Mouse (Mus musculus) gonadal fat pad, adult 2 months (tissue): Measurements from ENCODE around the gene Nlgn1. TPM values are rescaled to one million over a fixed set of nuclear protein-coding genes. Genes with fewer than 3 reads are reported as not detected.

Source experiments
- DNase-seq: peaks from one replicate; pipeline ENCODE4 v3.0.0-alpha.2; 2012; ENCODE audit warnings: low read depth
- polyA plus RNA-seq: library from polyadenylated mRNA; depleted of rRNA; stranded (reverse); fragments of >200 nt; gene quantifications from 2 replicates; pipeline ENCODE4 v1.2.3, GENCODE M21; 2012

Gene Nlgn1
- polyA plus RNA-seq, 1 experiment: 0.45 TPM

- no peak for DNase-seq
Observed at GRCm38 (mm10) chr3:26201410-26201809, 130.8 kb downstream of the Nlgn1 start.

DNA sequence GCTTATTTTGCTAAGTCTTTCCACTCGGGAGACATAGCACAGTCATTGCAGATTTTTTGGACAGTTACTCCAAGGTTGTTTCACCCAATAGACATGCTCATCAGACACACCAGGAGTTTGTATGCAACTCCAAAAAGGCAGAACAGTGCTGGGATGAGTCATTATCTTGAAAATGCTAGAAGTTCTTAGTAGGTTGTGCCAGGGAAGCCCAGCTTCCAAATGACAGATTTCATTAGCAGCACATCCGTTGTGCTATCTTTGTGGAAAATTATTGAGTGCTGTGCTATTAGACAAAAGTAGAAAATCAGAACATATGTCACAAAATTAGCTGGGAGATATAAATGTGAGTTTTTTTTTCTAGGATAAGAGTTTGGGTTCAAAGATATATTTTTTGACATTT is 137.3 kb downstream of the Nlgn1 start:
- DNase-seq: no peak

DNA sequence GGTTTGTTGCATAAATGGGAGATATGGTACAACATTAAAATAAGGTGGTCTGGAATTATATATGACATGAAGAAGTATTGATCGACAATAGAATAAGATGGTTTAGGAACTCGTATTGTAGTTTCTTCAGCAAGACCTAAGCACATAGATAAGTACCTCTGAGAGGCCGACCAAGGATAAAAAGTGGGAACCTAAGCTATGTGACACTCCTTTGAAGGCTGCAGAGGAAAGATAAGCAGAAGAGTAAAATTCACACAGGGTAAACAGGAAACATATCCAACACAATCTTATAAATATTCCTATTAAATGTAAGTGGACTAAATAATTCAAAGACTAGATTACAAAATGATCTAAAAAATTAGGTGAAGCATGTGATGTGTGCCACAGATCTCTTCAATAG is 151.2 kb downstream of the Nlgn1 start:
- no peak for DNase-seq

- DNase-seq: no peak
Observed at GRCm38 (mm10) chr3:26175371-26175770, 156.9 kb downstream of the Nlgn1 start.

GRCm38 (mm10) chr3:26174257-26174656 is 158.0 kb downstream of the Nlgn1 start:
- DNase-seq: no peak

GRCm38 (mm10) chr3:26173613-26174012 is 158.6 kb downstream of the Nlgn1 start:
- DNase-seq: no peak

DNA sequence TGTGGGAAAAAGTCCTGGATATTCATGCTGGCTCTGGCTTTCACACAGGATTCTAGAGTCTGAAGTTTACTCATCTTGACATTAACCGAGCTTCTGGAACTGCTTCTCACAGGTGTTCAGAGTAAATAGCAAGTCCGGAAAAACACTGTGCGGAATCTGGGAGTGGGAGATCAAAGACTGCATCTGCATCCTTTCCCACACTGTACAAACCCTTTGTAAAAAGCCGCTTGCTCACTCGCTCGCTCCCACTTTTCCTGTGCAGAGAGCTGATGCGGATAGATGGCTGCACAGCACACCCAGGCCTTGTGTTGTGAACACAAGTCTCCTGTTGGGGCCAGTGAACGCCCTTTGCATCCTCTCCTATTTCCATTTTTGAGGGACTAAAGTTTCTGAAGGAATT is 165.5 kb downstream of the Nlgn1 start:
- DNase-seq: no peak

GRCm38 (mm10) chr3:26153782-26154181 is 178.5 kb downstream of the Nlgn1 start:
- DNase-seq: no peak

- DNase-seq: no peak
Observed at GRCm38 (mm10) chr3:26153036-26153741, 179.1 kb downstream of the Nlgn1 start.

DNA sequence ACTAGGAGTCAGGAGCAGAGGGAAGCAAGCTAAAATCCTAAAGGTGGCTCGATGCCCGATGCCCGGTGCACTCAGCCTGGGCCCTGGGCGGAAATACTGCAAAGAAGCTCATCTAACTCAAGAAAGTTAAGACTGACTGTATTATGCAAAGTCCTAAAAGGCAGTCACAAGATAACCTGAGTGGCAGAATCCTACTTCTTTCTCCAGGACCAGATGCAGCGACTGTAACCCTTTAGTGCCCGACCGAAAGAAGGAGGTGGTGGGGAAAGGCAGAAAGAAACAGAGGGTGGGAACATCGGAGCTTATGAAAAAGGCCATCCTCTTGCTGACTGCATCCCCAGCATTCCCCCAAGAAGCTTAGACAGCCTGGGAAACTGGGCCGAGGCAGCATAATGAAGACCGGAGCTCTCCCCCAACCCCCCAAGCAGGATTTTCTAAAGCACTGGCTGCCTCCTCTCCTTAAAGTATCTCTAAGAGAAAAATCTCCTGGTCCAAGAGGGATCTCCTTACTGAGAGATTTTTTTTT is 179.7 kb downstream of the Nlgn1 start:
- no peak for DNase-seq

- no peak for DNase-seq
Observed at GRCm38 (mm10) chr3:26151351-26152020, 180.8 kb downstream of the Nlgn1 start.

DNA sequence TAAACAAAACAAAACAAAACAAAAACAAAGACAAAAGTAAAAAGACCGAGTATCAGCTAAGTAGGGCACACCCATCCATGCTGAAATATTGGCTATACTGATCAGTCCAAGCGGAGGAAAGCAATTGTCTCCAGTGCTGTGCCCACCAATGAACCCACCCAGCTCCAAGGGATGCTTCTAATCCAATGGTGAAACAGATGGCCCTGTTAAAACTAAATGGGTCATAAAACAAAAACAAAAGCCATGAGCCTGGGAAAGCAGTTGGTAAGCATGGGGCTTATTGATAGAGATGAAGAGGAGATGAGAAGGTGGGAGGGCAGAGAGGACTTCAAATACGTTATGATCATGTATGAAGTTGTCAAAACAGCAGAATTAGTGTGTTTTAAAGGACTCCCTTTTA is 186.1 kb downstream of the Nlgn1 start:
- no peak for DNase-seq

DNA sequence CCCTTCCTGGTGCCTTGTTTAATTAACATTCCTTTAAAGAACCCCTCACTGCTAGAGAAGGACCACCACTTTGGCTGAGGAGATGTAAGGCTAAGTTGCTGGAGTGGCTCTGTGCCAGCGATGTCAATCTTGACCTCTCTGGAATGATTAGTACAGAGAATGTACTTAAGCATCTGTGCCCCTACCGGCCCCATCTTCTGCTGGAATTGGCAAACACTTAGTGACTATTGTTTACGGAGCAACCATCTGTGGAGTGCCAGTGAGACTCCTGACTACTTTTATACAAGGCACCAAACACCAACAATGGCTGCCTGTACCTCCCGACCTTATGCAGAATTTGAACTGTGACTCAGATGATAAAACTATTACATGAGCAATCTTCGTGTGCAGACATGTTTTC is 186.8 kb downstream of the Nlgn1 start:
- no peak for DNase-seq

DNA sequence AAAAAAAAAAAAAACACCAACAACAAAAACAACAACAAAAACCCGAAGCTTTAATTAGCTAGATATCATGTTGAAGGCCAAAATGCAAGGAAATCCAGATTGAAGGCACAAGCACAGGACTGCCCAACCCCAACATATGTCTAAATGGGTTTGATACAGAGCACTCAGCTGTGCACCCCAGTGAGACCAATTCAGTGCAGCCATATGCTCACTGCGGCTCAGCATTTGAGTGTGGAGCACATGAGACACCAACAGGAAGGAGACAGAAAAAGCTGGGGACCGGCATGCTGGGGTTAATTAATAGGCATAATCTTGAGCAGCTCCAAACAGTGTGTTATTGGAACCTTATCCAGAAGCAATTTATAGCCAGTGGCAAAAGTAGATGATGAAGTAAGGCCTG is 190.7 kb downstream of the Nlgn1 start:
- DNase-seq: no peak

GRCm38 (mm10) chr3:26134839-26135651 is 197.2 kb downstream of the Nlgn1 start:
- no peak for DNase-seq

GRCm38 (mm10) chr3:26130919-26131318 is 201.3 kb downstream of the Nlgn1 start:
- DNase-seq: no peak

DNA sequence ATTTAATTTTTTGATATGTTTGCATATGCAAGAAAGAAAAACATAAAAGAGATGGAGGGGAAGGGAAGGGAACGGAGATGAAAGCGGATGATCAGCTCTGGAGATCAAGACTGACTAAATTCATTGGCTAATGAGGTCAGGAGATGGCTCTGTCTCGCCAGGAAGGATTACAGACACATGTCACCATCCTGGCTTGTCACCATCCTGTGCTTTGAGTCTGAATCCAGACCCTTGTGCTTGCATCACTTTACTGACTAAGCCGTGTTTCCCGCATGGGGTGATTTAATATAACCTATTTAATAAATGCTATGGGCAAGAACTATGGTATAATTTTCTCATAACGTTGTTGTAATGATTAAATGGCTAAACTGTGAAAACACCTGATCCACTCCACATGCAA is 202.8 kb downstream of the Nlgn1 start:
- DNase-seq: no peak

DNA sequence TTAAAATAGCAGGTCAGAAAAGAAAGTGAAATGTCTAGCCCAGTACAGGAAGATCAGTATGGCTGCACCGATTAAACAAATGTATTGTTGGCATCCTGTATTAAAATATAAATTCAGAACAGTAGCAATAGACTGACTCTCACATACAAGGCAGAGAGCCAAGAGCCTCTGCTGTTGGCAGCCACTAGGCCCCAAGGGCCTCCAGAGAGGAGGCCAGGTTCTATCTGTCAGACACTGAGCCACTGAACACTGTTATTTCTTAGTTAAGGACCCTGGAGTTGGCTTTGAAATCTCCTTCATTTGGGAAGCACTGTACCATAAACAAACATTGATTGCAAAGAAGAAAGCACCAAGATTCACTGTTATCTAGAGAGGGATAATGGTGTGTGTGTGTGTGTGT is 215.2 kb downstream of the Nlgn1 start:
- DNase-seq: no peak

DNA sequence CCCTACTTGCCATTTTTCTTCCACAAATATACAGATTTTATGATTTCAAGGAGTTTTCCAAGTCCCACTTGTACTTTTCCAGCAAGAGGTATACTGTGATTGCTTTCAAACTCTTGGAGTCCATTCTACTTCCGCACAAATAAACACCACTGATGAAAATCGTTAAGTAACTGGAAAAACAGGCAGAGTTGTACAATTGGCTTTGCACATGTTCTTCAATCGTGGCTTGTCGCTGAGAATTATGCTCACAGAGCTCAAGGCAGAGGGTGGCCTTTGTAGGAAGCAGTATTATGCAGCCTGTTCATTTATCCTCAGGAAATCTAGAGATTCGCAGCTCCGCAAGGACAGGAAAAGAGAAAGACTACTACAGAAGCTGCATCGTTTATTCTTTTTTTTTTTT is 225.9 kb downstream of the Nlgn1 start:
- DNase-seq: no peak

GRCm38 (mm10) chr3:26105528-26105927 is 226.7 kb downstream of the Nlgn1 start:
- DNase-seq: no peak

- DNase-seq: no peak
Observed at GRCm38 (mm10) chr3:26102271-26102670, 230.0 kb downstream of the Nlgn1 start.

- DNase-seq: no peak
Observed at GRCm38 (mm10) chr3:26095551-26095950, 236.7 kb downstream of the Nlgn1 start.

DNA sequence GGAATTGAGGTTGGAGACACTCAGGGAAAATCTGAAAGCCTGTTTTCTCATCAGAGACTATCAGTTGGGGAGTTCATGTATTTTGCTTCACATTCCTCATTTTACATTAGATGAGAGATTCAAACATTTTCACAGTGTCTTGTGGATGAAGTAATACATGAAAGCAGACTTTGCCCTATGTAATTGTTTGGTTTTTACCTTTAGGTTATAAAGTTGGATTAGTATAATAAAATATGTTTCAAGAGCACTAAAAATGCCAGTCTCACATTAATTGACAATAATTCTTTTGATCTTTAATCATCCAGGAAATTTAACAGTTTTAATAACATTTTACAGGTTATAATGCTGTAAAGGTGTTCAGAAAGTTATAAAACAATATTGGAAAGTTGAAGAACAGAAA is 262.9 kb downstream of the Nlgn1 start:
- DNase-seq: no peak
